Mouse (Mus musculus): ENCODE data around the gene Nebl. TPM values are rescaled to one million over a fixed set of nuclear protein-coding genes. Genes with fewer than 3 reads are reported as not detected.
"Not testable (repeated sequence)": the region's sequence is repeated elsewhere in the genome, so short reads cannot be mapped to it uniquely, and the experiment has no call there.

Nebl gene
- polyA plus RNA-seq, 1 experiment from 2014 or later, result 8.8 TPM

DNA sequence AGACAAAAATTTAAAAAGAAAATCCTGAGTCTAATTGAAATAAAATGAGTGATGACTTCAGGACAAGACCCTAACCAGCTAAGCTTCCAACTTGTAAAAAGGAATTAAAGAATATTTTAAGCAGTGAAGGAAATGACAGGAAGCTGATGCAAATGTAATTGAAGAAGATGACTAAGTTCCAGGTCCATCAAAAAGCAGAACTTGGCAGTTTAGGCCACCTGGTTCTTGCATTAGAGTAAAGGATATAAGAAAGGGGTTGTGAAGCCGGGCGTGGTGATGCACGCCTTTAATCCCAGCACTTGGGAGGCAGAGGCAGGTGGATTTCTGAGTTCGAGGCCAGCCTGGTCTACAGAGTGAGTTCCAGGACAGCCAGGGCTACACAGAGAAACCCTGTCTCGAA is 436.0 kb downstream of the Nebl start:
- not testable (repeated sequence) for DNase-seq (ENCODE audit: low spot score); H3K27ac ChIP-seq (ENCODE audit: low read depth, low read length); H3K4me1 ChIP-seq (ENCODE audit: control insufficient read depth, insufficient read depth, low read length); H3K9ac ChIP-seq (ENCODE audit: low read length); H3K4me3 ChIP-seq (ENCODE audit: low read depth, low read length); H3K27me3 ChIP-seq (ENCODE audit: control insufficient read depth, insufficient read depth, low read length); H3K9me3 ChIP-seq (ENCODE audit: control insufficient read depth, low read length); H3K4me2 ChIP-seq (ENCODE audit: low read depth); ATAC-seq (ENCODE audit: insufficient read depth, low FRiP score, low TSS enrichment); H3K36me3 ChIP-seq (ENCODE audit: control insufficient read depth, insufficient read depth, low read length)
- 80% methylated on average over 4 of the region's 5 CpGs for WGBS

Small RNA genes lying within 50 kb of the gene (microRNA-seq; reads per million reads assigned to microRNA genes)
- gene Mir6419, result not detected
